In genomic region chr16:38776342-38776741, GRCm38 (mm10) we compare ENCODE assay signal across 1 mouse cellular context.
TF ChIP-seq lines count a peak whose summit lies in the region.

No protein-coding gene starts in this region.

TF ChIP-seq in CH12.LX, 34 proteins besides CTCF, POLR2A, EP300 and RAD21:
- TF ChIP-seq SMC3 (IDR thresholded peaks at IDR 0.05; ENCODE audit: low read depth, low read length): peak; percentile 51
- no peak for TF ChIP-seq JUND (conservative IDR thresholded peaks at IDR 0.05; ENCODE audit: low read depth, low read length)
